Mouse (Mus musculus) spleen, adult 2 months (tissue): Measurements from ENCODE around the gene Sumf2. TPM values are rescaled to one million over a fixed set of nuclear protein-coding genes. Genes with fewer than 3 reads are reported as not detected.

Experiments
- DNase-seq, 2 experiments: peaks; one replicate each; pipeline versions ENCODE4 v3.0.0 to v3.0.0-alpha.2; 2012 to 2021; ENCODE audit warnings: low spot score in 2 of 2, low read depth in 1 of 2
- H3K27ac ChIP-seq: fragments of 200-500 bp; 2 replicates; pipeline ENCODE4 v1.5.1; 2012; ENCODE audit warnings: low read length, inconsistent platforms; ENCODE audit not compliant: insufficient read depth
- H3K27me3 ChIP-seq: fragments of 200-500 bp; 2 replicates; pipeline ENCODE4 v1.6.1; 2012; ENCODE audit warnings: mild to moderate bottlenecking, moderate library complexity, low read length, inconsistent platforms; ENCODE audit not compliant: control insufficient read depth, insufficient read depth
- H3K36me3 ChIP-seq: fragments of 200-500 bp; 2 replicates; pipeline ENCODE4 v1.6.1; 2012; ENCODE audit warnings: mild to moderate bottlenecking, low read length, inconsistent platforms; ENCODE audit not compliant: control insufficient read depth, insufficient read depth
- H3K4me1 ChIP-seq: fragments of 200-500 bp; 2 replicates; pipeline ENCODE4 v1.6.1; 2011; ENCODE audit warnings: inconsistent platforms; ENCODE audit not compliant: control insufficient read depth, insufficient read depth, insufficient read length
- H3K4me3 ChIP-seq: fragments of 200-500 bp; 2 replicates; pipeline ENCODE4 v1.5.1; 2011; ENCODE audit warnings: mild to moderate bottlenecking, inconsistent platforms; ENCODE audit not compliant: insufficient read depth, insufficient read length; ENCODE audit errors: extremely low read depth
- CTCF ChIP-seq: fragments of 200-500 bp; IDR thresholded peaks from 2 replicates; pipeline ENCODE4 v1.5.1; 2011; ENCODE audit warnings: mild to moderate bottlenecking, inconsistent platforms; ENCODE audit not compliant: insufficient read depth, insufficient read length, insufficient replicate concordance; ENCODE audit errors: extremely low read depth
- POLR2A ChIP-seq: fragments of 200-500 bp; IDR thresholded peaks from 2 replicates; pipeline ENCODE4 v1.6.1; 2011; ENCODE audit warnings: low read depth, low read length, inconsistent platforms
- WGBS: fragments of 180-500 bp; shearing (Covaris S2); methylation state at CpG from one replicate; pipeline ENCODE4 v1.1.7; 2018; 5-methylcytosine and 5-hydroxymethylcytosine counted together
- polyA plus RNA-seq: library from polyadenylated mRNA; depleted of rRNA; stranded (reverse); fragments of >200 nt; gene quantifications from 2 replicates; pipeline ENCODE4 v1.2.3, GENCODE M21; 2012

Gene Sumf2
- polyA plus RNA-seq, 1 experiment: 9.5 TPM

- no peaks in the 10 kb centered on the region for H3K36me3 ChIP-seq
- no peak overlapping the region for H3K27ac ChIP-seq
- 86% methylated on average over 12 of the region's 12 CpGs for WGBS
- DNase-seq: no peak
- TF ChIP-seq POLR2A (no peak), CTCF (no peak)
- H3K4me3 ChIP-seq: no peak overlapping the region
- 0 out of 2 replicates have a peak, but pooled peaks cover 2% of the 10 kb centered on the region for H3K4me1 ChIP-seq
- H3K27me3 ChIP-seq: no peaks in the 10 kb centered on the region
These were observed 19.1 kb downstream of the Sumf2 start for GRCm38 (mm10) chr5:129865841-129866240.

GRCm38 (mm10) chr5:129869238-129869995, 22.6 kb downstream of the Sumf2 start:
- TF ChIP-seq CTCF: no peak
- TF ChIP-seq POLR2A: no peak
- H3K27me3 ChIP-seq: no peaks in the 10 kb centered on the region
- H3K27ac ChIP-seq: no peak overlapping the region
- H3K4me3 ChIP-seq: no peak overlapping the region
- DNase-seq: no peak
- 87% methylated on average over 19 of the region's 19 CpGs for WGBS
- no peaks in the 10 kb centered on the region for H3K4me1 ChIP-seq
- H3K36me3 ChIP-seq: no peaks in the 10 kb centered on the region

GRCm38 (mm10) chr5:129871238-129871637, 24.5 kb downstream of the Sumf2 start:
- Histone ChIP-seq H3K27ac (no peak overlapping the region), H3K4me3 (no peak overlapping the region), H3K36me3 (no peaks in the 10 kb centered on the region), H3K27me3 (no peaks in the 10 kb centered on the region), H3K4me1 (no peaks in the 10 kb centered on the region)
- DNase-seq: no peak
- TF ChIP-seq POLR2A: no peak
- WGBS: 84% methylated on average over 2 of the region's 2 CpGs

- Histone ChIP-seq H3K36me3 (no peaks in the 10 kb centered on the region), H3K4me1 (no peaks in the 10 kb centered on the region), H3K27me3 (no peaks in the 10 kb centered on the region), H3K4me3 (no peak overlapping the region), H3K27ac (no peak overlapping the region)
- WGBS: 82% methylated on average over 12 of the region's 12 CpGs
- no peak for DNase-seq
- no peak for TF ChIP-seq POLR2A
- TF ChIP-seq CTCF: no peak
These were observed 27.2 kb downstream of the Sumf2 start for GRCm38 (mm10) chr5:129873942-129874341.

- H3K27ac ChIP-seq: no peak overlapping the region
- no peaks in the 10 kb centered on the region for H3K27me3 ChIP-seq
- no peak overlapping the region for H3K4me3 ChIP-seq
- no peaks in the 10 kb centered on the region; the same call in 1 of the 2 replicates for H3K36me3 ChIP-seq
- no peak for DNase-seq
- TF ChIP-seq CTCF (no peak), POLR2A (no peak)
- 82% methylated on average over 11 of the region's 11 CpGs for whole genome bisulfite sequencing
- H3K4me1 ChIP-seq: no peaks in the 10 kb centered on the region
These were observed 28.3 kb downstream of the Sumf2 start for GRCm38 (mm10) chr5:129875098-129875497.

GRCm38 (mm10) chr5:129877731-129878455, 31.1 kb downstream of the Sumf2 start:
- no peaks in the 10 kb centered on the region for H3K4me1 ChIP-seq
- no peak for TF ChIP-seq POLR2A
- TF ChIP-seq CTCF: no peak
- 79% methylated on average over 9 of the region's 9 CpGs for WGBS
- no peaks in the 10 kb centered on the region for H3K27me3 ChIP-seq
- peaks cover 14% of the 10 kb centered on the region for H3K36me3 ChIP-seq
- DNase-seq: no peak
- no peak overlapping the region for H3K4me3 ChIP-seq
- H3K27ac ChIP-seq: no peak overlapping the region

- Histone ChIP-seq H3K4me3 (no peak overlapping the region), H3K36me3 (peaks cover 17% of the 10 kb centered on the region), H3K27me3 (no peaks in the 10 kb centered on the region), H3K4me1 (no peaks in the 10 kb centered on the region), H3K27ac (no peak overlapping the region)
- WGBS: 91% methylated on average over 2 of the region's 2 CpGs
- no peak for TF ChIP-seq POLR2A
- TF ChIP-seq CTCF: no peak
- no peak for DNase-seq
These were observed 32.2 kb downstream of the Sumf2 start for GRCm38 (mm10) chr5:129878946-129879345.
